Mouse (Mus musculus) cortical plate, adult 2 months (tissue): ENCODE data around the gene Cactin. TPM values are rescaled to one million over a fixed set of nuclear protein-coding genes. Genes with fewer than 3 reads are reported as not detected.

Source experiments
- H3K27ac ChIP-seq: fragments of 200-500 bp; 2 replicates; pipeline ENCODE4 v1.5.1; 2012; ENCODE audit warnings: low read length, control low read depth, inconsistent platforms; ENCODE audit not compliant: insufficient read depth
- H3K4me1 ChIP-seq: fragments of 200-500 bp; 2 replicates; pipeline ENCODE4 v1.6.1; 2011; ENCODE audit warnings: low read length; ENCODE audit not compliant: control insufficient read depth, insufficient read depth
- H3K4me3 ChIP-seq: fragments of 200-500 bp; 2 replicates; pipeline ENCODE4 v1.5.1; 2011; ENCODE audit warnings: mild to moderate bottlenecking, low read length, control low read depth; ENCODE audit not compliant: insufficient read depth
- CTCF ChIP-seq: fragments of 200-500 bp; IDR thresholded peaks from 2 replicates; pipeline ENCODE4 v1.5.1; 2011; ENCODE audit warnings: mild to moderate bottlenecking, control low read depth, low read length; ENCODE audit not compliant: insufficient read depth; ENCODE audit errors: extremely low read depth
- POLR2A ChIP-seq: fragments of 200-500 bp; IDR thresholded peaks from 2 replicates; pipeline ENCODE4 v1.6.1; 2011; ENCODE audit warnings: mild to moderate bottlenecking, low read length, control low read depth; ENCODE audit not compliant: insufficient read depth; ENCODE audit errors: extremely low read depth
- polyA plus RNA-seq: library from polyadenylated mRNA; depleted of rRNA; stranded (reverse); fragments of >200 nt; gene quantifications from 2 replicates; pipeline ENCODE4 v1.2.3, GENCODE M21; 2012

Gene Cactin
- polyA plus RNA-seq, 1 experiment: 32.2 TPM

DNA sequence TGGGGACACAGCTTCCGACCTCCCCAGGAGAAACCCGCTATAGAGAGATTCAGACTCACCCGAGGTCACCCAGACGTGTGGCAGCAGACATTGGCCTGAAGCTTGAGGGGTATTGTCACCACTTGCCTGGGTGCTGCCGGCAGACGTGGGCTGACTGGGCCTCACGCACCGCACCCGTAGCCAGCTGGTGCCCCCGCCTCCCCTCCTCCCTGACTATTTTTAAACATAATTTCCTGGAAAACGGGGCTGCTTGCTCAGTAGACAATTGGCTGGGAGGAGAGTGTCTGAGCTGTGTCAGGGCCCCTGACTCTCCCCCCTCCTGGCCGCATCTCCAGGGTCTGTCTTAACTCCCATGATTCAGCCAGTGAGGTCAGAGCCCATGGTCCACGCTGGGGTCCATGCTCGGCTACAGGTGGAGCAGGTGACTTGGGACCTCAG, 18.1 kb upstream of the Cactin start:
- Histone ChIP-seq H3K27ac (peak overlapping the region; percentile 31), H3K4me1 (peaks cover 33% of the 10 kb centered on the region), H3K4me3 (peak overlapping the region; percentile 19)
- no peak for TF ChIP-seq CTCF
- peak; percentile 10; the same call in 1 of the 2 replicates for TF ChIP-seq POLR2A

- H3K4me3 ChIP-seq: peak overlapping the region; percentile 19
- peaks cover 33% of the 10 kb centered on the region for H3K4me1 ChIP-seq
- no peak for TF ChIP-seq CTCF
- TF ChIP-seq POLR2A: no peak
- peak overlapping the region; percentile 31 for H3K27ac ChIP-seq
Measured at GRCm38 (mm10) chr10:81303258-81303657, 17.6 kb upstream of the Cactin start.

DNA sequence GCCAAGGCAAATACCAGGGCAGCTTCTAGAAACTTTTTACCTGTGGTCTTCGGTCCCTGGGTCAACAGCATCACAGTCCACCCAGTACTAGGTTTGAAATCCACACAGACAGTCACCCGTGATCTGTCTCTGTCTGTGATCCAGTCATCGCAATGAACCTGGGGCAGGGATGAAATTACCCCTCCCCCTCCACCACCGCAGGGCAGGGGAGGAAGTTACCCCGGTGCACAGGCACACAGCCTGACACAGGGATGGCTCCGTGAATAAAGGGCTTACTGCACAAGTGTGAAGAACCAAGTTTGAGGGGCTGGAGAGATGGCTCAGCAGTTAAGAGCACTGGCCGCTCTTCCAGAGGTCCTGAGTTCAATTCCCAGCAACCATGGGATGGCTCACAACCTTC, 17.1 kb upstream of the Cactin start:
- Histone ChIP-seq H3K4me3 (no peak overlapping the region; the same call in 1 of the 2 replicates), H3K27ac (no peak overlapping the region; the same call in 1 of the 2 replicates), H3K4me1 (peaks cover 31% of the 10 kb centered on the region)
- TF ChIP-seq CTCF (no peak), POLR2A (no peak)

DNA sequence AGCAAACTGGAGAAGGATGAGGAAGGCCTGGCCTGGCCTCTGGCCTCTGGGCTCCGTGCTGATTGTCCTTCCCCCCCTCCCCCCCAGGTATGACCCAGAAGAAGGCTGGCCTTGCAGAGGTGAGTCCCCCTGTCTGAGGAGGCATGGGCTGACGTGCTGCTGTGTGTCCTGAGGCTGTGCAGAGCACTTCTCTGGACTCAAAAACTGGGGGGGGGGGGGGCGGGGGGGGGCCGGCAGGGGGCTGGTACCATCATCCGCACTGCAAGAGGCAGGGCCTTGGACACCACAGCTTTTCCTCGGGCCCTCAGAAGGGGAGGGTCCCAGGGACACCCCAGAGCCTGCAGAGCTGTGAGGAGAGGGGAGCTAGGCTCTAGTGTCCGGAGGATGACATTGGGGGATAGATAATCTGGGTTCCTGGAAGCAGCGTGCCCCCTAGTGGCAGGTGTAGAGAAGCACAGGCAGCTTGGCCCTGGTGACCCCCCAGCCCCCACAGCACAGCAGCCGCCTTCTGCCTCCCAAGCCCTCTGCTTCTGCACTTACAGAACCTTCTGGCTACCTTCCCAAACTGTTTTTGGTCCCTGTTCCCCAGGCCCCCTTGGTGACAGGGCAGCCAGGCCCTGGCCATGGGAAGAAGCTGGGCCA, 16.2 kb upstream of the Cactin start:
- Histone ChIP-seq H3K27ac (peak overlapping the region; percentile 23; the same call in 1 of the 2 replicates), H3K4me3 (no peak overlapping the region), H3K4me1 (peaks cover 23% of the 10 kb centered on the region)
- peak; percentile 79 for TF ChIP-seq CTCF
- TF ChIP-seq POLR2A: no peak

DNA sequence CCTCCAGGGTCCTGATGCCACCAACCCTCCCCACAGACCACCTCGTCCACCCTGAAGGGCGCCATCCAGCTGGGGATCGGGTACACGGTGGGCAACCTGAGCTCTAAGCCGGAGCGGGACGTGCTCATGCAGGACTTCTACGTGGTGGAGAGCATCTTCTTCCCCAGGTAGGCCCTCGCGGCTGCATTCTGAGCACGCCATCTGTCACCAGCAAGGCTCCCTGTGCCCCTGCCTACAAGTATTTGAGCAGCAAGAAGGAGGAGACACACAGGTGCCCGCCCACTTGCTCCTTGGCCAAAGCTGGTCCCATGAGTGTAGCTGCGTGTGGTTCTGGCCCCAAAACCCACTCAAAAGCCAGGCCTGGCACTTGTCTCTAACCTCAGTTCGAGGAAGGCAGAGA, 15.2 kb upstream of the Cactin start:
- H3K4me3 ChIP-seq: no peak overlapping the region
- H3K4me1 ChIP-seq: peaks cover 20% of the 10 kb centered on the region
- TF ChIP-seq POLR2A (no peak), CTCF (no peak)
- H3K27ac ChIP-seq: peak overlapping the region; percentile 26; the same call in 1 of the 2 replicates

DNA sequence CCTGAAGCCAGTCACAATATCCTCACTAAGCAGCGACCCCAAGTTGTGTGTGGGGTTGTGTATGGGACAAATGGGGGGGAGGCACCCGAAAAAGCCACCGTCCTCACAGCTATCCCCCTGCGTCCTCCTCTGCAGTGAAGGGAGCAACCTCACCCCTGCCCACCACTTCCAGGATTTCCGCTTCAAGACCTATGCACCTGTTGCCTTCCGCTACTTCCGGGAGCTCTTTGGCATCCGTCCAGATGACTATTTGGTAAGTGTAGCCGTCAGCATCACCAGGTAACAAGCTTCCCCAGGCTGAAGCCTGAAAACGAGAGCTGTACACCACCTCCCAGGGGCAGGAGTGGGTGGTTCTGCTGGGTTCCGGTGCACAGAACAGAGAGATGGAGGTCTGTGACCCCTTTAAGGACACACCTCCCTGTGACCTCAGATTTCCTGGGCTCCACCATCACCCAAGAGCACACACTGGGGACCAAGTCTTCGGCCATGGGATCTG, 14.7 kb upstream of the Cactin start:
- no peak for TF ChIP-seq CTCF
- no peak for TF ChIP-seq POLR2A
- Histone ChIP-seq H3K27ac (peak overlapping the region; percentile 68; the same call in 1 of the 2 replicates), H3K4me3 (no peak overlapping the region), H3K4me1 (peaks cover 19% of the 10 kb centered on the region)

- Histone ChIP-seq H3K4me3 (no peak overlapping the region), H3K27ac (peak overlapping the region; percentile 68), H3K4me1 (peaks cover 17% of the 10 kb centered on the region)
- TF ChIP-seq POLR2A: no peak
- TF ChIP-seq CTCF: no peak
Measured at GRCm38 (mm10) chr10:81306837-81307682, 13.8 kb upstream of the Cactin start.

- H3K4me1 ChIP-seq: peaks cover 4% of the 10 kb centered on the region
- H3K4me3 ChIP-seq: no peak overlapping the region
- TF ChIP-seq POLR2A (no peak), CTCF (no peak)
- H3K27ac ChIP-seq: no peak overlapping the region
Measured at GRCm38 (mm10) chr10:81309571-81309970, 11.3 kb upstream of the Cactin start.

DNA sequence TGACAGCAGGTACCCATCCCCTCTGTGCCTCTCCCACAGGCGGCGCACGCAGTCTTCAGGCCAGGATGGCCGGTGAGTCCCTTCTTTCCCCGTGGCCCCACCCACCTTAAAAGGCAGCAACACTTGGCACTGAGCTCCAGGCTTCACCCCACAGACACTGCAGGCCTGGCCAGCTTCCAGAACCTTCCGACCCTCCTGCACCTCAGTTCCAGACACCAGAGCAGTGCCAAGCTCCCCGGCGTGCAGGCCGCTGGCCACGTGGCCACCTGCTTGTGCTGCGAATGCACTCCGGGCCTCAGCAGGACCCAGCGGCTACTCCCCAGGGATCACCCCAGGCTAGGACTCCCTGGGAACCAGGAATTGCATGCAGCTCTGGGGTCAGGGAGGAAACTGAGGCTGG, 7.3 kb upstream of the Cactin start:
- H3K27ac ChIP-seq: no peak overlapping the region
- no peak overlapping the region for H3K4me3 ChIP-seq
- no peaks in the 10 kb centered on the region for H3K4me1 ChIP-seq
- TF ChIP-seq CTCF: no peak

- Histone ChIP-seq H3K4me3 (no peak overlapping the region), H3K27ac (no peak overlapping the region), H3K4me1 (no peaks in the 10 kb centered on the region)
- TF ChIP-seq POLR2A (no peak), CTCF (no peak)
Measured at GRCm38 (mm10) chr10:81314201-81314600, 6.7 kb upstream of the Cactin start.
